Mouse (Mus musculus) G1E (cell line): ENCODE data around the gene Skap1.

Source experiments
- CTCF ChIP-seq: IDR thresholded peaks from 2 replicates; pipeline ENCODE4 v1.5.1; 2012; ENCODE audit warnings: low read depth, low read length, inconsistent platforms, mixed read lengths
- GATA1 ChIP-seq: IDR thresholded peaks from 2 replicates; pipeline ENCODE4 v1.6.1; 2012; ENCODE audit warnings: borderline replicate concordance, low read length, inconsistent platforms, mixed read lengths
- GATA2 ChIP-seq: IDR thresholded peaks from 2 replicates; pipeline ENCODE4 v1.6.1; 2012; ENCODE audit warnings: low read depth, low read length, inconsistent platforms, borderline replicate concordance
- POLR2AphosphoS5 ChIP-seq: IDR thresholded peaks from 2 replicates; pipeline ENCODE4 v1.6.1; 2012; ENCODE audit warnings: low read depth, low read length, inconsistent platforms; ENCODE audit not compliant: insufficient replicate concordance
- TAL1 ChIP-seq: conservative IDR thresholded peaks from 2 replicates; pipeline ENCODE4 v1.6.1; 2012; ENCODE audit warnings: low read depth, low read length, inconsistent platforms, mixed read lengths

DNA sequence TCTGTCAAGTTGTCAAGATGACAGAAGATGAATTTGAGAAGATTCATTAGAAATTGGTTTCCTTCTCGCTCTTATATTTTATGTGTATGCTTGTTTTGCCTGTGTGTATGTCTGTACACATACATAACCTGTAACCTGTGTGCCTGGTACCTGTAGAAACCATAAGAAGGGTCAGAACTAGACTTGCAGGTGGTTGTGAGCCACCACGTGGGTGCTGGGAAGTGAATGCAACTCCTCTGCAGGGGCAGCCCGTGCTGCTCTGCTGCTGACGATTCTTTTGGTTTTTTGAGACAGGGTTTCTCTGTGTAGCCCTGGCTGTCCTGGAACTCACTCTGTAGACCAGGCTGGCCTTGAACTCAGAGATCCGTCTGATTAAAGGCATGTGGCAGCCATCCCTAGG lies 21.9 kb upstream of the Skap1 start:
- no peak for TF ChIP-seq CTCF
- no peak for TF ChIP-seq TAL1
- no peak for TF ChIP-seq GATA1
- no peak for TF ChIP-seq GATA2
- TF ChIP-seq POLR2AphosphoS5, result no peak
